Mouse (Mus musculus): ENCODE data around the gene Tbc1d22a. TPM values are rescaled to one million over a fixed set of nuclear protein-coding genes. Genes with fewer than 3 reads are reported as not detected.

Tbc1d22a gene
- polyA plus RNA-seq, 1 experiment from 2014 or later, result 10.8 TPM

- DNase-seq (ENCODE audit: low spot score), result no peak
- 81% methylated on average over 4 of the region's 4 CpGs for WGBS
- Histone ChIP-seq H3K4me1 (peaks cover 12% of the 10 kb centered on the region), H3K27me3 (ENCODE audit: low read depth, poor library complexity, severe bottlenecking) (no peaks in the 10 kb centered on the region), H3K27ac (replicated peaks) (no peak overlapping the region), H3K9me3 (replicated peaks) (no peaks in the 10 kb centered on the region), H3K4me3 (no peak overlapping the region), H3K36me3 (no peaks in the 10 kb centered on the region)
These were observed 292.4 kb downstream of the Tbc1d22a start for GRCm38 (mm10) chr15:86506666-86507065.

GRCm38 (mm10) chr15:86507546-86507945, 293.3 kb downstream of the Tbc1d22a start:
- Histone ChIP-seq H3K4me3 (no peak overlapping the region), H3K36me3 (no peaks in the 10 kb centered on the region), H3K27ac (replicated peaks) (no peak overlapping the region), H3K27me3 (ENCODE audit: low read depth, poor library complexity, severe bottlenecking) (no peaks in the 10 kb centered on the region), H3K9me3 (replicated peaks) (no peaks in the 10 kb centered on the region), H3K4me1 (peaks cover 12% of the 10 kb centered on the region)
- WGBS, result 84% methylated on average over 8 of the region's 8 CpGs
- DNase-seq (ENCODE audit: low spot score), result peak; percentile 8

GRCm38 (mm10) chr15:86508406-86509176, 294.3 kb downstream of the Tbc1d22a start:
- Histone ChIP-seq H3K9me3 (replicated peaks) (no peaks in the 10 kb centered on the region), H3K4me1 (peaks cover 12% of the 10 kb centered on the region), H3K36me3 (no peaks in the 10 kb centered on the region), H3K4me3 (no peak overlapping the region), H3K27me3 (ENCODE audit: low read depth, poor library complexity, severe bottlenecking) (no peaks in the 10 kb centered on the region), H3K27ac (replicated peaks) (0 out of 2 replicates have a peak overlapping the region, but pooled peaks have one; percentile 23)
- peak; percentile 12 for DNase-seq (ENCODE audit: low spot score)
- WGBS, result 79% methylated on average over 7 of the region's 7 CpGs

GRCm38 (mm10) chr15:86509601-86510000, 295.3 kb downstream of the Tbc1d22a start:
- Histone ChIP-seq H3K9me3 (replicated peaks) (no peaks in the 10 kb centered on the region), H3K36me3 (no peaks in the 10 kb centered on the region), H3K4me3 (no peak overlapping the region), H3K4me1 (peaks cover 12% of the 10 kb centered on the region), H3K27me3 (ENCODE audit: low read depth, poor library complexity, severe bottlenecking) (no peaks in the 10 kb centered on the region), H3K27ac (replicated peaks) (peak overlapping the region; percentile 23; the same call in 1 of the 2 replicates)
- peak; percentile 7 for DNase-seq (ENCODE audit: low spot score)
- 76% methylated on average over 6 of the region's 6 CpGs for WGBS

GRCm38 (mm10) chr15:86511181-86511580, 296.9 kb downstream of the Tbc1d22a start:
- Histone ChIP-seq H3K9me3 (replicated peaks) (no peaks in the 10 kb centered on the region), H3K4me3 (no peak overlapping the region), H3K27ac (replicated peaks) (no peak overlapping the region), H3K4me1 (peaks cover 12% of the 10 kb centered on the region), H3K36me3 (no peaks in the 10 kb centered on the region), H3K27me3 (ENCODE audit: low read depth, poor library complexity, severe bottlenecking) (no peaks in the 10 kb centered on the region)
- 88% methylated on average over 7 of the region's 7 CpGs for WGBS
- DNase-seq (ENCODE audit: low spot score), result peak; percentile 6

GRCm38 (mm10) chr15:86513336-86513735, 299.1 kb downstream of the Tbc1d22a start:
- 94% methylated on average over 5 of the region's 5 CpGs for WGBS
- Histone ChIP-seq H3K27me3 (ENCODE audit: low read depth, poor library complexity, severe bottlenecking) (no peaks in the 10 kb centered on the region), H3K27ac (replicated peaks) (no peak overlapping the region)

GRCm38 (mm10) chr15:86520201-86520600, 305.9 kb downstream of the Tbc1d22a start:
- no peaks in the 10 kb centered on the region for H3K4me1 ChIP-seq
- H3K27ac ChIP-seq (replicated peaks), result no peak overlapping the region
- WGBS, result 73% methylated on average over 4 of the region's 4 CpGs
- peak; percentile 11 for DNase-seq (ENCODE audit: low spot score)
- H3K9me3 ChIP-seq (replicated peaks), result no peaks in the 10 kb centered on the region
- no peak overlapping the region for H3K4me3 ChIP-seq
- H3K27me3 ChIP-seq (ENCODE audit: low read depth, poor library complexity, severe bottlenecking), result no peaks in the 10 kb centered on the region
- H3K36me3 ChIP-seq, result no peaks in the 10 kb centered on the region

More at GRCm38 (mm10) chr15:86513336-86513735, 299.1 kb downstream of the Tbc1d22a start:
- Histone ChIP-seq H3K36me3 (no peaks in the 10 kb centered on the region), H3K4me3 (no peak overlapping the region), H3K4me1 (peaks cover 12% of the 10 kb centered on the region), H3K9me3 (replicated peaks) (no peaks in the 10 kb centered on the region)
- peak; percentile 6 for DNase-seq (ENCODE audit: low spot score)

GRCm38 (mm10) chr15:86535356-86535755, 321.1 kb downstream of the Tbc1d22a start:
- Histone ChIP-seq H3K4me3 (no peak overlapping the region), H3K27ac (replicated peaks) (no peak overlapping the region), H3K9me3 (replicated peaks) (no peaks in the 10 kb centered on the region), H3K36me3 (no peaks in the 10 kb centered on the region), H3K4me1 (no peaks in the 10 kb centered on the region), H3K27me3 (ENCODE audit: low read depth, poor library complexity, severe bottlenecking) (no peaks in the 10 kb centered on the region)
- 89% methylated on average over 6 of the region's 6 CpGs for WGBS
- DNase-seq (ENCODE audit: low spot score), result no peak

GRCm38 (mm10) chr15:86542371-86542770, 328.1 kb downstream of the Tbc1d22a start:
- DNase-seq (ENCODE audit: low spot score), result no peak
- Histone ChIP-seq H3K9me3 (replicated peaks) (no peaks in the 10 kb centered on the region), H3K4me3 (no peak overlapping the region), H3K27ac (replicated peaks) (no peak overlapping the region), H3K36me3 (no peaks in the 10 kb centered on the region), H3K27me3 (ENCODE audit: low read depth, poor library complexity, severe bottlenecking) (no peaks in the 10 kb centered on the region), H3K4me1 (no peaks in the 10 kb centered on the region)
- 79% methylated on average over 3 of the region's 3 CpGs for WGBS

- Histone ChIP-seq H3K27ac (replicated peaks) (no peak overlapping the region), H3K4me3 (no peak overlapping the region), H3K27me3 (ENCODE audit: low read depth, poor library complexity, severe bottlenecking) (no peaks in the 10 kb centered on the region), H3K4me1 (no peaks in the 10 kb centered on the region), H3K9me3 (replicated peaks) (peaks cover 13% of the 10 kb centered on the region; the same call in 1 of the 2 replicates), H3K36me3 (no peaks in the 10 kb centered on the region)
- 98% methylated on average over 1 of the region's 1 CpGs for WGBS
- DNase-seq (ENCODE audit: low spot score), result no peak
These were observed 330.0 kb downstream of the Tbc1d22a start for GRCm38 (mm10) chr15:86544122-86544795.

Other genes starting within 250 kb of the Tbc1d22a start
- 3.4 and 3.6 TPM in 2 replicates for gene Celsr1, start 180.7 kb upstream of the Tbc1d22a start, polyA plus RNA-seq (2016; fragmentation: Nextera tagmentation; extraction: Ambion mirVana)
- gene Gramd4, start 156.8 kb upstream of the Tbc1d22a start, polyA plus RNA-seq (2016; fragmentation: Nextera tagmentation; extraction: Ambion mirVana), result 14.3 and 16.7 TPM in 2 replicates
- gene Cerk, start 28.3 kb upstream of the Tbc1d22a start, polyA plus RNA-seq (2016; fragmentation: Nextera tagmentation; extraction: Ambion mirVana), result 13.3 and 16.8 TPM in 2 replicates